Mouse (Mus musculus): ENCODE measurements around the gene Adam1b. TPM values are rescaled to one million over a fixed set of nuclear protein-coding genes. Genes with fewer than 3 reads are reported as not detected.
A peak's percentile ranks its signal among the peaks of the same experiment; 100 is the strongest.
"Not testable (repeated sequence)": the region's sequence is repeated elsewhere in the genome, so short reads cannot be mapped to it uniquely, and the experiment has no call there.

Gene Adam1b
- polyA plus RNA-seq, 1 experiment: not detected

- Histone ChIP-seq H3K27me3 (ENCODE audit: control insufficient read depth) (no peaks in the 10 kb centered on the region), H3K4me1 (ENCODE audit: control insufficient read depth) (peaks cover 4% of the 10 kb centered on the region; the same call in 1 of the 2 replicates), H3K9me3 (ENCODE audit: control insufficient read depth, low read length) (no peaks in the 10 kb centered on the region), H3K4me3 (replicated peaks) (no peak overlapping the region), H3K36me3 (ENCODE audit: control insufficient read depth) (no peaks in the 10 kb centered on the region)
- TF ChIP-seq GATA1 (IDR thresholded peaks at IDR 0.05; ENCODE audit: low read length) (no peak), TAL1 (IDR thresholded peaks at IDR 0.05; ENCODE audit: low read length) (no peak)
Measured at GRCm38 (mm10) chr5:121510009-121510408, 6.8 kb upstream of the Adam1b start.

- Histone ChIP-seq H3K4me1 (ENCODE audit: control insufficient read depth) (peaks cover 4% of the 10 kb centered on the region; the same call in 1 of the 2 replicates), H3K9me3 (ENCODE audit: control insufficient read depth, low read length) (no peaks in the 10 kb centered on the region), H3K27me3 (ENCODE audit: control insufficient read depth) (no peaks in the 10 kb centered on the region), H3K4me3 (replicated peaks) (no peak overlapping the region), H3K36me3 (ENCODE audit: control insufficient read depth) (no peaks in the 10 kb centered on the region)
- TF ChIP-seq TAL1 (IDR thresholded peaks at IDR 0.05; ENCODE audit: low read length) (no peak), GATA1 (IDR thresholded peaks at IDR 0.05; ENCODE audit: low read length) (no peak)
Measured at GRCm38 (mm10) chr5:121506846-121507245, 3.6 kb upstream of the Adam1b start.

GRCm38 (mm10) chr5:121501424-121501996 is 1.7 kb downstream of the Adam1b start:
- not testable (repeated sequence) for H3K27me3 ChIP-seq (ENCODE audit: control insufficient read depth); H3K4me3 ChIP-seq (replicated peaks); H3K9me3 ChIP-seq (ENCODE audit: control insufficient read depth, low read length); H3K36me3 ChIP-seq (ENCODE audit: control insufficient read depth)
- peaks cover 14% of the 10 kb centered on the region for H3K4me1 ChIP-seq (ENCODE audit: control insufficient read depth)

- H3K4me1 ChIP-seq (ENCODE audit: control insufficient read depth): peaks cover 14% of the 10 kb centered on the region
- no peak overlapping the region for H3K4me3 ChIP-seq (replicated peaks)
- H3K36me3 ChIP-seq (ENCODE audit: control insufficient read depth): no peaks in the 10 kb centered on the region
- TF ChIP-seq GATA1 (IDR thresholded peaks at IDR 0.05; ENCODE audit: low read length): no peak
- no peak for TF ChIP-seq TAL1 (IDR thresholded peaks at IDR 0.05; ENCODE audit: low read length)
- no peaks in the 10 kb centered on the region for H3K9me3 ChIP-seq (ENCODE audit: control insufficient read depth, low read length)
- peaks cover 6% of the 10 kb centered on the region for H3K27me3 ChIP-seq (ENCODE audit: control insufficient read depth)
Measured at GRCm38 (mm10) chr5:121500719-121501118, 2.5 kb downstream of the Adam1b start.

GRCm38 (mm10) chr5:121493305-121493704 is 9.9 kb downstream of the Adam1b start:
- H3K4me1 ChIP-seq (ENCODE audit: control insufficient read depth): no peaks in the 10 kb centered on the region
- H3K27me3 ChIP-seq (ENCODE audit: control insufficient read depth): no peaks in the 10 kb centered on the region
- TF ChIP-seq GATA1 (IDR thresholded peaks at IDR 0.05; ENCODE audit: low read length) (no peak), TAL1 (IDR thresholded peaks at IDR 0.05; ENCODE audit: low read length) (no peak)
- H3K4me3 ChIP-seq (replicated peaks): no peak overlapping the region
- no peaks in the 10 kb centered on the region for H3K9me3 ChIP-seq (ENCODE audit: control insufficient read depth, low read length)
- H3K36me3 ChIP-seq (ENCODE audit: control insufficient read depth): no peaks in the 10 kb centered on the region

DNA sequence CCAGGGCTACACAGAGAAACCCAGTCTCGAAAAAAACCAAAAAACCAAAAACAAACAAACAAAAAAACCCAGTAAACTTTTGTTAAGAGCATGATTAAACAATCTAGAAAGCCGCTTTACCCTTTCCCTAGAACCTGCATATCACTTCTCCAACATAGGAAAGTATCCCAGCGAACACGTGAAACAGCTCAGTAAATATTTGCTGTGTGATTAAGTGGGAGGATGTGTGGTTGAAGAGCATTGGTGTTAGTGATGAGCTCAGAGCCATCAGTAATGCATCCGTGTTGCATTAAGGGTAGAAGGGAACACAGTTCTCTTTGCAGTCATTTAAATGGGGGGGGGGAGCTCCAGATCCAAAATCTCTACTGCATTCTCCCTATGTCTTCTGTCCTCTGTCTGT is 18.4 kb downstream of the Adam1b start:
- H3K27me3 ChIP-seq (ENCODE audit: control insufficient read depth): peaks cover 3% of the 10 kb centered on the region
- H3K4me1 ChIP-seq (ENCODE audit: control insufficient read depth): no peaks in the 10 kb centered on the region
- H3K9me3 ChIP-seq (ENCODE audit: control insufficient read depth, low read length): no peaks in the 10 kb centered on the region
- TF ChIP-seq TAL1 (IDR thresholded peaks at IDR 0.05; ENCODE audit: low read length) (no peak), GATA1 (IDR thresholded peaks at IDR 0.05; ENCODE audit: low read length) (no peak)
- H3K4me3 ChIP-seq (replicated peaks): no peak overlapping the region
- H3K36me3 ChIP-seq (ENCODE audit: control insufficient read depth): no peaks in the 10 kb centered on the region

GRCm38 (mm10) chr5:121477680-121478079 is 25.6 kb downstream of the Adam1b start:
- H3K36me3 ChIP-seq (ENCODE audit: control insufficient read depth): no peaks in the 10 kb centered on the region; the same call in 1 of the 2 replicates
- no peaks in the 10 kb centered on the region; the same call in 1 of the 2 replicates for H3K27me3 ChIP-seq (ENCODE audit: control insufficient read depth)

DNA sequence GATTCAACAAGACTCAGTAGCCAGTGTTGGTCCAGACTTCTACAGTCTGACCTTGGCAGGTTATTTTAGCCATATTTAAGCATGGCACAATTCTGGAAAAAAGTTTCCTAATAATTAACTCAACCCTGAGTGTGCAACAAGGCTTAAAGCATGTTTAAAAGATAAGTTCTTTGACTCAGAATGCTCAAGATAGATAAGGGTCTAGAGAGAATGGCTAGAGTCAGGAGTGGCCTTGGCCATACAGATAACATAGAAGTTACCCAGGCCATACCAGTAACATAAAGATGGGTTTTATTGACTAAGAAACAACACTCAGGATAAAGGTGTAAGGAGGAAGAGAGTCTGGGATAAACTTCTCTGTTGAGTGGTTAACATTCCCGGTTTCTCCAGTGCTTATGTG is 27.2 kb downstream of the Adam1b start:
- Histone ChIP-seq H3K9me3 (ENCODE audit: control insufficient read depth, low read length) (no peaks in the 10 kb centered on the region), H3K4me1 (ENCODE audit: control insufficient read depth) (peaks cover 58% of the 10 kb centered on the region)

More at GRCm38 (mm10) chr5:121477680-121478079, 25.6 kb downstream of the Adam1b start:
- H3K4me3 ChIP-seq (replicated peaks): no peak overlapping the region
- peaks cover 42% of the 10 kb centered on the region for H3K4me1 ChIP-seq (ENCODE audit: control insufficient read depth)
- no peak for TF ChIP-seq GATA1 (IDR thresholded peaks at IDR 0.05; ENCODE audit: low read length)
- TF ChIP-seq TAL1 (IDR thresholded peaks at IDR 0.05; ENCODE audit: low read length): no peak
- no peaks in the 10 kb centered on the region for H3K9me3 ChIP-seq (ENCODE audit: control insufficient read depth, low read length)

DNA sequence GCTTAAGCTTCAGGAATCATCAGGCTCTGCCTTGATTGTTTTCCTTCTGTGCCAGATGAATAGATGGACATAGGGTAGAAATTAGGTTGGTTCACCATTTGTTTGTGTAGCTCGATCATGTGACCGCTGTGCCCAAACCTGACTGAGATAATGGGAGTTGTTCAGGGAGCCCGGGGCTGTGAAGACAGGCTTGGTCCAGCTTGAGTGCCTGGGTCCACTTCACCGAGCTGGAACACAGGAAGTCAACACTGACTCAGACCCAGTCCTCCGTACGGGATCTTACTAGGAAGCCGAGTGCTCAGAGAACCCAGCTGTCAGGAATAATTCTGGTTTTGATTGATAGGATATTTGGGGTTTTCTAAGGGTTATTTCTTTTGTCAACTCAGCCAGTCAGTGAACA is 28.6 kb downstream of the Adam1b start:
- Histone ChIP-seq H3K27me3 (ENCODE audit: control insufficient read depth) (no peaks in the 10 kb centered on the region), H3K4me1 (ENCODE audit: control insufficient read depth) (peaks cover 73% of the 10 kb centered on the region), H3K36me3 (ENCODE audit: control insufficient read depth) (no peaks in the 10 kb centered on the region; the same call in 1 of the 2 replicates), H3K4me3 (replicated peaks) (no peak overlapping the region), H3K9me3 (ENCODE audit: control insufficient read depth, low read length) (no peaks in the 10 kb centered on the region)
- no peak for TF ChIP-seq GATA1 (IDR thresholded peaks at IDR 0.05; ENCODE audit: low read length)

More for the DNA sequence above, 27.2 kb downstream of the Adam1b start:
- Histone ChIP-seq H3K27me3 (ENCODE audit: control insufficient read depth) (no peaks in the 10 kb centered on the region), H3K4me3 (replicated peaks) (no peak overlapping the region), H3K36me3 (ENCODE audit: control insufficient read depth) (no peaks in the 10 kb centered on the region; the same call in 1 of the 2 replicates)
- peak; percentile 57; the same call in 1 of the 2 replicates for TF ChIP-seq GATA1 (IDR thresholded peaks at IDR 0.05; ENCODE audit: low read length)
- TF ChIP-seq TAL1 (IDR thresholded peaks at IDR 0.05; ENCODE audit: low read length): peak; percentile 51; the same call in 1 of the 3 replicates

DNA sequence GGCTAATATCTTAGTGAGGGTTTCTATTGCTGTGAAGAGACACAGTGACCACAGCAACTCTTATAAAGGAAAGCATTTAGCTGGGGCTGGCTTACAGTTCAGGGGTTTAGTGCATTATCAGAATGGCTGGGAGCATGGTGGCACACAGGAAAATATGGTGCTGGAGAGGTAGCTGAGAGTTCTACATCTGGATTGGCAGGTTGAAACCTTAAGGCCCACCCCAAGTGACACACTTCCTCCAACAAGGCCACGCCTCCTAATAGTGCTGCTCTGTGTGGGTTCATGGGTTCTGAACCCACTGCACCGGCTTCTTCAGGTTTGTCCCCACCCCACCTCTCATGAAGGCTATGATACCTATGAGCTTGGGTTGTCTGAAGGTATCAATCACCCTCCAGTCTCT is 30.8 kb downstream of the Adam1b start:
- Histone ChIP-seq H3K4me1 (ENCODE audit: control insufficient read depth) (peaks cover 73% of the 10 kb centered on the region), H3K27me3 (ENCODE audit: control insufficient read depth) (no peaks in the 10 kb centered on the region), H3K4me3 (replicated peaks) (no peak overlapping the region), H3K9me3 (ENCODE audit: control insufficient read depth, low read length) (no peaks in the 10 kb centered on the region), H3K36me3 (ENCODE audit: control insufficient read depth) (no peaks in the 10 kb centered on the region; the same call in 1 of the 2 replicates)
- TF ChIP-seq GATA1 (IDR thresholded peaks at IDR 0.05; ENCODE audit: low read length) (no peak), TAL1 (IDR thresholded peaks at IDR 0.05; ENCODE audit: low read length) (no peak)

All from erythroblast, embryonic 14.5 days (primary cell).